Mouse (Mus musculus) brown adipose tissue, adult 24 weeks (tissue): ENCODE data around the gene Uck2. TPM values are rescaled to one million over a fixed set of nuclear protein-coding genes. Genes with fewer than 3 reads are reported as not detected.

ENCODE experiments used
- H3K27ac ChIP-seq: fragments of 200-500 bp; replicated peaks from 2 replicates; pipeline ENCODE4 v1.5.1; 2012; ENCODE audit warnings: low read depth, mild to moderate bottlenecking, low read length
- H3K4me1 ChIP-seq: fragments of 200-500 bp; 2 replicates; pipeline ENCODE4 v1.6.1; 2012; ENCODE audit warnings: low read length, mixed read lengths; ENCODE audit not compliant: control insufficient read depth, insufficient read depth, insufficient read length
- H3K4me3 ChIP-seq: fragments of 200-500 bp; 2 replicates; pipeline ENCODE4 v1.5.1; 2012; ENCODE audit warnings: low read depth, mild to moderate bottlenecking, low read length, moderate library complexity; ENCODE audit not compliant: insufficient read depth
- polyA plus RNA-seq: library from polyadenylated mRNA; stranded (reverse); fragments of >200 nt; gene quantifications from 2 replicates; pipeline ENCODE4 v1.2.4, GENCODE M21; 2012; ENCODE audit not compliant: missing spikeins, insufficient read depth, insufficient read length

Uck2 gene
- polyA plus RNA-seq, 1 experiment: 23.6 TPM

- Histone ChIP-seq H3K4me1 (peaks cover 3% of the 10 kb centered on the region; the same call in 1 of the 2 replicates), H3K27ac (no peak overlapping the region), H3K4me3 (no peak overlapping the region)
These were observed 35.2 kb downstream of the Uck2 start for GRCm38 (mm10) chr1:167249881-167250280.

DNA sequence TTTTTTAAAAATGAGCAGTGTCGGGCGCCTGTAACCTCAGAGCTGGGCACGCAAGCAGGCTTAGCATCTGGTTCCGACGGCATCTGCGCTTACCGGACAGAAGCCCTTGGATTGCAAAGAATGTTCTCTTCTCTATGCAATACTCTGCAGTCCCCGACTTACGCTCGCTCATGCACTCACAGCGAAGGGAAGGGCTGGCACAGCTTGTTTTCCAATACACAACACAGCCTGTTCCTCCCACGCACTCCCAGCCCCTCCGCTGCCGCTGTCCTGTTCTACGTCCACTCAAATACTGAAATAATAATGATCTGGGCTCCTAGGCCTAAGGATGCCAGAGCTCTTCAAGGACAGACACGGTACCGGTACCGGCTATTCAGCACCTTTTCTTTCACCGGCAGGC lies 35.9 kb downstream of the Uck2 start:
- H3K4me1 ChIP-seq: peaks cover 3% of the 10 kb centered on the region; the same call in 1 of the 2 replicates
- H3K27ac ChIP-seq: no peak overlapping the region
- H3K4me3 ChIP-seq: no peak overlapping the region

- Histone ChIP-seq H3K4me1 (peaks cover 3% of the 10 kb centered on the region; the same call in 1 of the 2 replicates), H3K4me3 (no peak overlapping the region), H3K27ac (no peak overlapping the region)
These were observed 37.2 kb downstream of the Uck2 start for GRCm38 (mm10) chr1:167247886-167248285.

DNA sequence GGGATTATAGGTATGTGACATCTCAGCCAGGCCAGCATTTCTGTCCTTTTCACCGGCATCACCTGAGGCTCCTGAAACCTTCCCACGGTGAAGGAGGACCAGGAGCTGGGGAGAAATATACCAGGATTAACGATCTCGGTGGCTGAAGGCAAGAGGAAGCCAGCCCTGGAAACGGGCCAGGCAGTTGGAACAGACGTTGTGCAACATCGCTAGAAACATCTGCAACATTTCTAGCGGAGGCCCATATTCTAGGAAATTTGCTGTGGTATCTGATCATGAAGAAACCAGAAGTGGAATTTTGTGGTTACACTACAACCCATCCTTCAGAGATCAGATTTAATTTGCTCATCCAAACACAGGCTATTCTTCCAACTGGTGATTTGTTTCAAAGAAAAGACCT lies 38.1 kb downstream of the Uck2 start:
- H3K4me1 ChIP-seq: peaks cover 3% of the 10 kb centered on the region; the same call in 1 of the 2 replicates
- no peak overlapping the region for H3K4me3 ChIP-seq
- no peak overlapping the region for H3K27ac ChIP-seq

DNA sequence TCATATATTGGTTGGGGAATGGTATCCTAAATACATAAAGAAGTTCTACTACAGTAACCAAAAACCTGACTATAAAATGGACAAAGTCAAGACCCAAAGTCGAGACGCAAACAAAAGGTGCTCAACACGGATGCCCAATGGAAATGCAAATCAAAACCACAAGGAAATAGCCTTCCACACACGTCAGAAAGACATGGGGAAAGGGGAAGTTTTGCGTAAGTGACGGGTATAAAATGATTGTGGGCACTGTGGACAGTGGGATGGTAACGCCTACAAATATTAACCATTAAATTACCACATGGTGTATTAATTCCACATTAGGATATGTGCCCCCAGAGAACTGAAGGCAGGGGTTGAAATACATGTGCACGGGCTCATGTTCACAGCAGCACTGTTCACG lies 38.8 kb downstream of the Uck2 start:
- Histone ChIP-seq H3K4me1 (peaks cover 3% of the 10 kb centered on the region; the same call in 1 of the 2 replicates), H3K4me3 (no peak overlapping the region), H3K27ac (no peak overlapping the region)

GRCm38 (mm10) chr1:167245180-167245641 lies 39.9 kb downstream of the Uck2 start:
- Histone ChIP-seq H3K4me1 (peaks cover 3% of the 10 kb centered on the region; the same call in 1 of the 2 replicates), H3K27ac (no peak overlapping the region), H3K4me3 (no peak overlapping the region)

DNA sequence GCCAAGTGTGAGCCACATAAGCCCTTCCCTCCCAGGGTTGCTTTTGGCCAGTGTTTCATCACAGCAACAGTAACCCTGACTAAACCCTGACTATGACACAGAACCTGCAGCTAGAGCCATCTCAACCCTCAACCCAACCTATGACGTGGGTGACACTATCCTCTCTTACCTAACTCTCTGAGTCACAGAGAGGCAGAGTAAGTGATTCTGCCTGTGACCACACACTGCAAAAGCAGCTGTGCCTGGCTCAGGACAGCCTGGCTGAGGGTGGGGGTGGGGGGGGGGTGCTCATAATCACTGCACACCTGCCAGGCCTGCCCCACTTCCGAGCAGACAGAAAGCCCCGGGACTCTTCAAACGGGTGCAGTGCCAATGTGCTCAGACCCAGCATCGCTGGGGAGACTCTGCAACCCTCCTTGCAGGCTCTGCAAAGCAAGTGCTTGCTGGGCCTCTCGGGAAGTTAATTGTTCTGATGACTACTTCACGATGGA lies 42.9 kb downstream of the Uck2 start:
- Histone ChIP-seq H3K4me3 (no peak overlapping the region), H3K4me1 (no peaks in the 10 kb centered on the region), H3K27ac (no peak overlapping the region)

DNA sequence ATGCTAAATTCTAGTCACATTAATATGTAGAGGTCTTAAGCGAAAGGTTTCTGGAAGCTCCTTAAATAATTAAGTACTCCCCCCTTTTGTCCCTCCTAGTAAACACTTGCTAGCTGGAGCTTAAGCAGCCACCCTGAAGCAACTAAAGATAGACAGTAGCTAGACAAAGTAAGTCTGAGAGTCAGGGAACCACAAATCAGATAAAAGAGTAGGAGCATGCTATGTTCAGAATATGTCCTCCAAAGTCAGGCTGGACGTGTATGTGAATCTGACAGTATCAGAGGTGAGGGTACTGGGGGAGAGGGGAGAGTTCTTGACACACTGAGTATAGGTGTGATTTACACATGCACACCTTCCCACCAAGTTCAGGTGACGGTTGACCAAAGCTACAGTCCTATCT lies 43.6 kb downstream of the Uck2 start:
- H3K4me1 ChIP-seq: no peaks in the 10 kb centered on the region
- H3K4me3 ChIP-seq: no peak overlapping the region

GRCm38 (mm10) chr1:167240361-167240760 lies 44.8 kb downstream of the Uck2 start:
- Histone ChIP-seq H3K27ac (no peak overlapping the region), H3K4me3 (no peak overlapping the region), H3K4me1 (no peaks in the 10 kb centered on the region)

More for the DNA sequence above, 43.6 kb downstream of the Uck2 start:
- no peak overlapping the region for H3K27ac ChIP-seq

- Histone ChIP-seq H3K27ac (no peak overlapping the region), H3K4me3 (no peak overlapping the region), H3K4me1 (no peaks in the 10 kb centered on the region)
These were observed 45.2 kb downstream of the Uck2 start for GRCm38 (mm10) chr1:167239916-167240315.

DNA sequence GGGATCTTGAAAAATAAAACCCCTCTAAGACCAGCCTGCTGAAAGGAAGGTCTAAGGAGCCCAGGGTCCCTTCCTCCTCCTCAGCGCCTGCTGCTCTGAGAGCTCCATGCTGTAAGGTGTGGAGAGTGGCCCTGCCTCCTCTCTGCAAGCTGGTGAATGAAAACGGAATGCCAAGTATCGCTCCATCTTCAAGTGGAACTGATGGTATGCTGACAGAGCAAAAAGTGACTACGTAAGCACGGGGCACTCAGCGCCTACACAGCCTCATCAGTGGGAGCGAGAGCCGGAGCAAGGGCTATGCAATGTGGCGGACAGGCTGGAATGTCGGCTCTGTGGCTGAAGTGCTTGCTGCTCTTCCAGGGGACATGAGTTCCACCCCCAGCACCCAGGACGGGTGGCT lies 47.3 kb downstream of the Uck2 start:
- H3K4me3 ChIP-seq: no peak overlapping the region
- H3K4me1 ChIP-seq: no peaks in the 10 kb centered on the region
- H3K27ac ChIP-seq: no peak overlapping the region

GRCm38 (mm10) chr1:167236790-167237189 lies 48.3 kb downstream of the Uck2 start:
- no peak overlapping the region for H3K4me3 ChIP-seq
- no peak overlapping the region for H3K27ac ChIP-seq
- 0 out of 2 replicates have a peak, but pooled peaks cover under 1% of the 10 kb centered on the region for H3K4me1 ChIP-seq

- H3K27ac ChIP-seq: no peak overlapping the region
- H3K4me1 ChIP-seq: 0 out of 2 replicates have a peak, but pooled peaks cover 5% of the 10 kb centered on the region
- H3K4me3 ChIP-seq: no peak overlapping the region
These were observed 50.8 kb downstream of the Uck2 start for GRCm38 (mm10) chr1:167234344-167234743.

DNA sequence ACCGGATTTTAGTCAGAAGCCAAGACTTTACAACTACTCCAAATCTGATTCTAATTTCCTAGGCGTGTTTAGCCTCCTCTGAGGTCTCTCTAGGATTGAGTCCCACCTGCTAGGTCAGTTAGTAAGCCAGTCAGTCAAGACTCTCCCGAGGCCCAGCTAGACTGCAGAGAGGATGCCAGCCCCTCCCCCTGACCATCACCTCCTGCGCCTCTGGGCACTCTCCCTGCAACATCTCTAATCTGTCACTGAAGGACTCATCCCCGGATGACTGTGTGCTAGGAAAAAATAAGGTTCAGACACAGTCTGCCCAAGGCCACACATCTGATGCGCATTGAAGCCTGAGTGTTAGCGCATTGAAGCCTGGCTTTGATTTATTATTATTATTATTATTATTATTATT lies 52.2 kb downstream of the Uck2 start:
- Histone ChIP-seq H3K4me3 (no peak overlapping the region), H3K27ac (no peak overlapping the region), H3K4me1 (0 out of 2 replicates have a peak, but pooled peaks cover 5% of the 10 kb centered on the region)

GRCm38 (mm10) chr1:167231612-167232283 lies 53.4 kb downstream of the Uck2 start:
- no peak overlapping the region for H3K27ac ChIP-seq
- 0 out of 2 replicates have a peak, but pooled peaks cover 5% of the 10 kb centered on the region for H3K4me1 ChIP-seq
- H3K4me3 ChIP-seq: no peak overlapping the region
